Mouse (Mus musculus): ENCODE data around the gene Akr1e1. TPM values are rescaled to one million over a fixed set of nuclear protein-coding genes. Genes with fewer than 3 reads are reported as not detected.

Akr1e1 gene
- polyA plus RNA-seq, 1 experiment from 2014 or later, result 22.7 TPM

DNA sequence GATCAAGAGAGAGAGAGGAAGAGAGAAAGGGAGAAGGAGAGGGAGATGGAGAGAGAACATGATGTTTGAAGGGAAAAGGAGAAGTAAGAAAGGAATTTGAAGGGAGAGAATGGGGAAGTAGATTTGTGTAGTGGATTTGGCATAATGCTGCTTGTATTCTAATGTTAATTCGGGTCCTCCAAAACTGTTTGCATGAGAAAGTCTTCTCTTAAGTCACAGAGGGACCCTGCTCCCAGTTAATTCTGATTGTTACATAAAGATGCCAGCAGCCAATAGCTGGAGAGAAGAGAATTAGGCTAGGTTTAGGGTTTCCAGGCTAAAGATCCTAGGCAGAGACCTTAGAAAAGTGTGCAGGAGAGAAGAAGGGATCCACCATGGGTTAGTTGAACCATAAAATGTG lies 49.8 kb downstream of the Akr1e1 start:
- no peaks in the 10 kb centered on the region for H3K36me3 ChIP-seq (ENCODE audit: insufficient read depth, low read length)
- DNase-seq (ENCODE audit: low spot score) (no peak), ATAC-seq (no peak)
- 65% methylated on average over 1 of the region's 1 CpGs for WGBS
- no peak overlapping the region for H3K27ac ChIP-seq (ENCODE audit: low read length)
- H3K4me1 ChIP-seq (ENCODE audit: insufficient read depth, low read depth, low read length), result no peaks in the 10 kb centered on the region
- TF ChIP-seq CTCF (IDR thresholded peaks at IDR 0.05) (no peak), EP300 (IDR thresholded peaks at IDR 0.05) (no peak)
- H3K4me2 ChIP-seq (replicated peaks; ENCODE audit: low read depth, low read length), result no peak overlapping the region
- no peaks in the 10 kb centered on the region for H3K27me3 ChIP-seq (replicated peaks; ENCODE audit: insufficient read depth, low read length)
- H3K9me3 ChIP-seq (ENCODE audit: low read length), result no peaks in the 10 kb centered on the region
- no peak overlapping the region for H3K9ac ChIP-seq (replicated peaks; ENCODE audit: low read depth)
- no peak overlapping the region for H3K4me3 ChIP-seq (ENCODE audit: low read depth, low read length)

Other genes starting within 250 kb of the Akr1e1 start
- not detected in 2 replicates for gene Akr1c6, start 174.9 kb downstream of the Akr1e1 start, polyA plus RNA-seq (2015; fragmentation: Nextera tagmentation; extraction: Ambion mirVana)
- not detected in 2 replicates for gene Akr1c20, start 85.8 kb downstream of the Akr1e1 start, polyA plus RNA-seq (2015; fragmentation: Nextera tagmentation; extraction: Ambion mirVana)
- not detected in 2 replicates for gene Akr1c21, start 35.1 kb downstream of the Akr1e1 start, polyA plus RNA-seq (2015; fragmentation: Nextera tagmentation; extraction: Ambion mirVana)